Mouse (Mus musculus) liver, adult 10 weeks (tissue): ENCODE measurements around the gene Klf2. TPM values are rescaled to one million over a fixed set of nuclear protein-coding genes. Genes with fewer than 3 reads are reported as not detected.

Experiments used
- polyA plus RNA-seq: library from polyadenylated mRNA; stranded (reverse); fragments of 350-450 nt; fragmentation: Illumina TruSeq; extraction: RNeasy Lipid Tissue Mini Kit (QIAGEN cat#74804); gene quantifications from one replicate; pipeline ENCODE4 v1.2.3, GENCODE M21; 2014; ENCODE audit warnings: low read depth, low replicate concordance

Klf2 gene
- 2.3 TPM for polyA plus RNA-seq

DNA sequence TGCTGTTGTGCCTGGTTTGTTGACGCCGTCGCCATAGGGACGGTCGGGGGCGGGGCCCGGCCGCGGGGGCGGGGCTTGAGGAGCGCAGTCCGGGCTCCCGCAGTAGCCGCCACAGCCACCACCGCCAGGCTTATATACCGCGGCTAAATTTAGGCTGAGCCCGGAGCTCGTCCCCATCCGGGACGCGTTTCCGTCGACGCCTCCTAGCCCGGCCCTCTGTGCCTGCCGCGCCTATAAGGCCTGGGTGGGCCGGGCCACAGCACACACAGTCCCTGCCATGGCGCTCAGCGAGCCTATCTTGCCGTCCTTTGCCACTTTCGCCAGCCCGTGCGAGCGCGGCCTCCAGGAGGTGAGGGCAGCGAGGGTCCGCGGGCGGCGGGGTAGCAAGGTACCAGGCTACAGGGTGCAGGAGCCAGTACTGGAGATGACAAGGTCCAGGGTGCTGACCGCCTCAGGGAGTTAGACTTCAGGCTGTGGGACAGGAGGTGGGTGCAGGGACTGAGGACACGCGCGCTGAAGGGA lies at the start of gene Klf2:
Klf2 (plus strand) TSS at position 233 of the 522 bp plus-strand sequence.

DNA sequence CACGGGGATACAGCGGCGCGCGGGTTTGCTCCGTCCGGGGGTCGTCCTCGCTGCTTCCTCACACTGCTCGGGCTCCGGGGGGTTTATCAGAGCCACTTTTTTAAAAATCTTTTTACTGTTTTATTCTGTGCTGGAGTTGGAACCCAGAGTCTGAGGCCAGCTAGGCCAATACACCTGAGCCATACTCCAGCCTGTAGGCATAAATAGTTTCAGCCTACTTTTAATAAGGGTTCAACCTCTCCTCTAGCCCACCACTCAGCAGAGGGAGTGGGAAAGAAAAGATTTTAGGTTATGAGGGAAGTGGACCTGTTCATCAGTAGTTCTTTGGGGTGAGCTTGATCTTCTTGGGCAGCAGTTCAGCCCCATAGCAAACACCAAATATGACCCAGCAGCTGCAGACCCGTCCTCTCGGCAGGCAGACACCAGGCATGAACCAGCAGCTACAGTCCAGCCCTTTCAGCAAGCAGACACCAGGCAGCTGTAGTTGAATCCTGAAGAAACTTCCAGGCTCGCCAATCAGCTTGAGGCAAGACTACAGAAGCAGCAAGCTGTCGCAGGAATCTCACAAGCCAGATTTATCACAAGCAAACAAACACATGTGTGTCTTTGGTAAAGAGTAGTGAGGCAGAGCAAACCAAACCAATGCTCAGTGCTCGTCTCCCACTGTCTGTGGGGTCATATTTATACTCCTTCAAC lies 13.5 kb upstream of the Klf2 start, which contains the start of gene Gm10282:
Gm10282 (minus strand) TSS at position 51 of the 696 bp plus-strand sequence.

Other genes starting within 250 kb of the Klf2 start
- gene Olfr373, start 235.9 kb upstream of the Klf2 start, polyA plus RNA-seq = not detected
- not detected for gene Olfr374, start 212.0 kb upstream of the Klf2 start, polyA plus RNA-seq
- gene Tpm4, start 184.1 kb upstream of the Klf2 start, polyA plus RNA-seq = 41.8 TPM
- 48.6 TPM for gene Rab8a, start 157.8 kb upstream of the Klf2 start, polyA plus RNA-seq
- not detected for gene Hsh2d, start 129.4 kb upstream of the Klf2 start, polyA plus RNA-seq
- gene Cib3, start 106.2 kb upstream of the Klf2 start, polyA plus RNA-seq = 2.5 TPM
- gene Gm11034, start 105.4 kb upstream of the Klf2 start, polyA plus RNA-seq = not detected
- 15.1 TPM for gene Fam32a, start 99.3 kb upstream of the Klf2 start, polyA plus RNA-seq
- 11.5 TPM for gene Ap1m1, start 79.0 kb upstream of the Klf2 start, polyA plus RNA-seq
- gene Gm10282, start 13.8 kb upstream of the Klf2 start, polyA plus RNA-seq = not detected
- 11.4 TPM for gene Eps15l1, start 102.4 kb downstream of the Klf2 start, polyA plus RNA-seq
- gene Calr3, start 124.8 kb downstream of the Klf2 start, polyA plus RNA-seq = 2.2 TPM
- gene 1700030K09Rik, start 124.8 kb downstream of the Klf2 start, polyA plus RNA-seq = 0.26 TPM
- 3.3 TPM for gene Cherp, start 156.2 kb downstream of the Klf2 start, polyA plus RNA-seq
- gene Slc35e1, start 173.6 kb downstream of the Klf2 start, polyA plus RNA-seq = 19.0 TPM
- 0.69 TPM for gene Med26, start 229.2 kb downstream of the Klf2 start, polyA plus RNA-seq